Mouse (Mus musculus): ENCODE data around the gene Cep95.

GRCm38 (mm10) chr11:106785043-106785442 is 4.0 kb upstream of the Cep95 start:
- TF ChIP-seq FLI1 (IDR thresholded peaks at IDR 0.05; ENCODE audit: low read length): no peak
- TF ChIP-seq GATA1 (IDR thresholded peaks at IDR 0.05; ENCODE audit: borderline replicate concordance, low read length): no peak

Measured in megakaryocyte, embryonic 14.5 days (primary cell).